Mouse (Mus musculus) ES-Bruce4 (cell line): Measurements from ENCODE around the gene Chek1.

Experiments used
- CTCF ChIP-seq: IDR thresholded peaks from one replicate; pipeline ENCODE4 v1.8.1; 2011; ENCODE audit warnings: low read depth, low read length
- EP300 ChIP-seq: IDR thresholded peaks from 2 replicates; pipeline ENCODE4 v1.6.1; 2011; ENCODE audit warnings: low read depth, low read length; ENCODE audit not compliant: insufficient read depth

DNA sequence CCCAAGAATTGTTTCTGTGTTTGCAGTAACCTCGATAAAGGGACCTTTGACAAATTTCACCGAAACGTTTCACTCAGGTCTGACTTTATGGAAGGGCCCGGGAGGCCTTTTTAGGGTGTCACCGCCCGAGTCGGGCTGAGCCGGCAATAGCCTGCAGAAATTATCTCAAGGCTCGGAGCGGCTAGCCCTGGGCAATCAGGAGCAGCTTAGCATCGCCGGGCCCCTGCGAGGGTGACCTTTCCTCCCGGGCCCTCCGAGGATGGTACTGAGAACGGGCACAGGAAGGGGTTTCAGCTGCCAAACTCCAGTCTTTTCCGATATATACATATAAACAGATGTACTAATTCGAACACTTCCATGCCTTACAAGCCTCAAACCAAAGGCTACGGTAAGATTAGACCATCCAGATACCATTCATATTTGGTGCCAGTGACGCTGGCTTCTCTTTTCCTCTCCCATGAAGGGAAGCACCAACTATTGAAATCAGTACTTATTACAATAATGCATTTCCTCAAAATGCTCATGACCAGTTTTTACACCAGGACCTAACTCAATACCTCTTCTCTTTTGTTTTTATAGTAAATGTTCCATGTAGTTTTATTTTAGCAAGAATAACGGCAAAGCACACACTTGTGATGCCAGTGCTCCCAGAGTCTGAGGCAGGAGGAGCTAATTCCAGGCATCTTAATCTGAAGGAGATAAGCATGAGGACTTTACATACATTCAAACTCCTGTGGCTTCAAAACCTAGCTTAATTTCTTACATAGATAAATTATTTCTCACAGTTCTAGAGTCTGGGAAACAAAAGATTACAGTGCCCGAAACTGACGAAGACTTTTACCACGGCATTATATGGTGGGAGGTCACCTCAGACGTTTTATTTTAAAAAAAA lies 41.5 kb upstream of the Chek1 start:
- TF ChIP-seq CTCF = no peak
- no peak for TF ChIP-seq EP300
